Mouse (Mus musculus): ENCODE results near the gene Prpf4b.
A peak's percentile ranks its signal among the peaks of the same experiment; 100 is the strongest.

- no peak for TF ChIP-seq POLR2A (IDR thresholded peaks at IDR 0.05; ENCODE audit: low read depth, low read length)
- TF ChIP-seq CTCF (conservative IDR thresholded peaks at IDR 0.05; ENCODE audit: insufficient read depth, insufficient read length, low read depth, low read length): peak; percentile 38
Observed at GRCm38 (mm10) chr13:34857526-34857925, 17.6 kb upstream of the Prpf4b start.

Measured in kidney, adult 2 months (tissue).